Mouse (Mus musculus): ENCODE data around the gene Lrch1. TPM values are rescaled to one million over a fixed set of nuclear protein-coding genes. Genes with fewer than 3 reads are reported as not detected.

Gene Lrch1
- polyA plus RNA-seq, 2 experiments: 13.0 to 15.2 TPM

- H3K4me1 ChIP-seq (ENCODE audit: control insufficient read depth, insufficient read depth, low read length): 0 out of 2 replicates have a peak, but pooled peaks cover 5% of the 10 kb centered on the region
- WGBS: 22% methylated on average over 13 of the region's 13 CpGs
Measured at GRCm38 (mm10) chr14:74948014-74948396, 329 bp upstream of the Lrch1 start.

GRCm38 (mm10) chr14:74946751-74947375, 813 bp downstream of the Lrch1 start:
- no peaks in the 10 kb centered on the region for H3K27me3 ChIP-seq (ENCODE audit: control insufficient read depth, insufficient read depth, low read length)
- peak overlapping the region; percentile 85 for H3K9ac ChIP-seq (ENCODE audit: low read depth, low read length, severe bottlenecking)
- ATAC-seq (ENCODE audit: low FRiP score, low read depth) (peak; percentile 66), DNase-seq (ENCODE audit: low spot score) (peak; percentile 82)
- no peaks in the 10 kb centered on the region for H3K36me3 ChIP-seq (ENCODE audit: control insufficient read depth, insufficient read depth, low read length)
- H3K4me1 ChIP-seq (ENCODE audit: control insufficient read depth, insufficient read depth, low read length): 0 out of 2 replicates have a peak, but pooled peaks cover 5% of the 10 kb centered on the region
- H3K27ac ChIP-seq (replicated peaks; ENCODE audit: low read depth, low read length): peak overlapping the region; percentile 79
- peak overlapping the region; percentile 81 for H3K4me3 ChIP-seq (replicated peaks; ENCODE audit: low read length)
- 0 out of 2 replicates have a peak, but pooled peaks have one; percentile 17 for TF ChIP-seq POLR2A (IDR thresholded peaks at IDR 0.05; ENCODE audit: borderline replicate concordance, extremely low read depth, insufficient read depth, insufficient read length)
- H3K9me3 ChIP-seq (ENCODE audit: control insufficient read depth, low read length): no peaks in the 10 kb centered on the region
- under 1% methylated on average over 47 of the region's 56 CpGs for WGBS
- peak overlapping the region; percentile 58 for H3K4me2 ChIP-seq (replicated peaks; ENCODE audit: low read depth, low read length, severe bottlenecking)

More at GRCm38 (mm10) chr14:74948014-74948396, 329 bp upstream of the Lrch1 start:
- H3K27ac ChIP-seq (replicated peaks; ENCODE audit: low read depth, low read length): peak overlapping the region; percentile 79
- H3K4me2 ChIP-seq (replicated peaks; ENCODE audit: low read depth, low read length, severe bottlenecking): peak overlapping the region; percentile 58
- no peak for DNase-seq (ENCODE audit: low spot score)
- no peaks in the 10 kb centered on the region for H3K9me3 ChIP-seq (ENCODE audit: control insufficient read depth, low read length)
- peak overlapping the region; percentile 81 for H3K4me3 ChIP-seq (replicated peaks; ENCODE audit: low read length)
- no peak for TF ChIP-seq POLR2A (IDR thresholded peaks at IDR 0.05; ENCODE audit: borderline replicate concordance, extremely low read depth, insufficient read depth, insufficient read length)
- H3K9ac ChIP-seq (ENCODE audit: low read depth, low read length, severe bottlenecking): peak overlapping the region; percentile 85
- no peaks in the 10 kb centered on the region for H3K36me3 ChIP-seq (ENCODE audit: control insufficient read depth, insufficient read depth, low read length)
- ATAC-seq (ENCODE audit: low FRiP score, low read depth): no peak
- no peaks in the 10 kb centered on the region for H3K27me3 ChIP-seq (ENCODE audit: control insufficient read depth, insufficient read depth, low read length)

- 0 out of 2 replicates have a peak, but pooled peaks cover 5% of the 10 kb centered on the region for H3K4me1 ChIP-seq (ENCODE audit: control insufficient read depth, insufficient read depth, low read length)
- no peaks in the 10 kb centered on the region for H3K36me3 ChIP-seq (ENCODE audit: control insufficient read depth, insufficient read depth, low read length)
- 4% methylated on average over 13 of the region's 13 CpGs for WGBS
- DNase-seq (ENCODE audit: low spot score) (no peak), ATAC-seq (ENCODE audit: low FRiP score, low read depth) (peak; percentile 42)
- peak overlapping the region; percentile 85 for H3K9ac ChIP-seq (ENCODE audit: low read depth, low read length, severe bottlenecking)
- H3K4me3 ChIP-seq (replicated peaks; ENCODE audit: low read length): peak overlapping the region; percentile 81
- no peak for TF ChIP-seq POLR2A (IDR thresholded peaks at IDR 0.05; ENCODE audit: borderline replicate concordance, extremely low read depth, insufficient read depth, insufficient read length)
- H3K27ac ChIP-seq (replicated peaks; ENCODE audit: low read depth, low read length): peak overlapping the region; percentile 79; the same call in 1 of the 2 replicates
- H3K9me3 ChIP-seq (ENCODE audit: control insufficient read depth, low read length): no peaks in the 10 kb centered on the region
- H3K4me2 ChIP-seq (replicated peaks; ENCODE audit: low read depth, low read length, severe bottlenecking): peak overlapping the region; percentile 58
- H3K27me3 ChIP-seq (ENCODE audit: control insufficient read depth, insufficient read depth, low read length): no peaks in the 10 kb centered on the region
Measured at GRCm38 (mm10) chr14:74946321-74946750, 1.3 kb downstream of the Lrch1 start.

- Histone ChIP-seq H3K4me2 (replicated peaks; ENCODE audit: low read depth, low read length, severe bottlenecking) (peak overlapping the region; percentile 58), H3K27ac (replicated peaks; ENCODE audit: low read depth, low read length) (peak overlapping the region; percentile 35; the same call in 1 of the 2 replicates), H3K9ac (ENCODE audit: low read depth, low read length, severe bottlenecking) (peak overlapping the region; percentile 85; the same call in 1 of the 2 replicates), H3K27me3 (ENCODE audit: control insufficient read depth, insufficient read depth, low read length) (no peaks in the 10 kb centered on the region), H3K9me3 (ENCODE audit: control insufficient read depth, low read length) (no peaks in the 10 kb centered on the region), H3K4me1 (ENCODE audit: control insufficient read depth, insufficient read depth, low read length) (0 out of 2 replicates have a peak, but pooled peaks cover 5% of the 10 kb centered on the region), H3K36me3 (ENCODE audit: control insufficient read depth, insufficient read depth, low read length) (peaks cover 3% of the 10 kb centered on the region; the same call in 1 of the 2 replicates), H3K4me3 (replicated peaks; ENCODE audit: low read length) (peak overlapping the region; percentile 81)
- WGBS: 71% methylated on average over 11 of the region's 11 CpGs
- no peak for DNase-seq (ENCODE audit: low spot score)
- no peak for TF ChIP-seq POLR2A (IDR thresholded peaks at IDR 0.05; ENCODE audit: borderline replicate concordance, extremely low read depth, insufficient read depth, insufficient read length)
- no peak for ATAC-seq (ENCODE audit: low FRiP score, low read depth)
Measured at GRCm38 (mm10) chr14:74945266-74946215, 2.1 kb downstream of the Lrch1 start.

All from limb, embryonic 14.5 days (tissue).